Mouse (Mus musculus) kidney, adult 2 months (tissue): ENCODE data around the gene Acbd4. TPM values are rescaled to one million over a fixed set of nuclear protein-coding genes. Genes with fewer than 3 reads are reported as not detected.

ENCODE experiments used
- DNase-seq: peaks from one replicate; pipeline ENCODE4 v3.0.0; 2021
- H3K27ac ChIP-seq: fragments of 200-500 bp; 2 replicates; pipeline ENCODE4 v1.5.1; 2012; ENCODE audit warnings: low read depth, low read length, control low read depth, inconsistent platforms; ENCODE audit not compliant: insufficient read depth
- H3K27me3 ChIP-seq: fragments of 200-500 bp; replicated peaks from 2 replicates; pipeline ENCODE4 v1.6.1; 2012; ENCODE audit warnings: mild to moderate bottlenecking, moderate library complexity, low read length, inconsistent platforms; ENCODE audit not compliant: control insufficient read depth, insufficient read depth
- H3K36me3 ChIP-seq: fragments of 200-500 bp; 2 replicates; pipeline ENCODE4 v1.6.1; 2012; ENCODE audit warnings: mild to moderate bottlenecking, moderate library complexity, low read length, inconsistent platforms; ENCODE audit not compliant: control insufficient read depth, insufficient read depth
- H3K4me1 ChIP-seq: fragments of 200-500 bp; 2 replicates; pipeline ENCODE4 v1.6.1; 2011; ENCODE audit warnings: low read length; ENCODE audit not compliant: control insufficient read depth, insufficient read depth
- H3K4me3 ChIP-seq: fragments of 200-500 bp; 2 replicates; pipeline ENCODE4 v1.5.1; 2011; ENCODE audit warnings: mild to moderate bottlenecking, low read depth, low read length, control low read depth; ENCODE audit not compliant: insufficient read depth
- CTCF ChIP-seq: fragments of 200-500 bp; conservative IDR thresholded peaks from 2 replicates; pipeline ENCODE4 v1.5.1; 2011; ENCODE audit warnings: low read depth, mild to moderate bottlenecking, control low read depth, low read length, moderate library complexity, mixed read lengths; ENCODE audit not compliant: insufficient read depth, insufficient read length
- POLR2A ChIP-seq: fragments of 200-500 bp; IDR thresholded peaks from one replicate; pipeline ENCODE4 v1.6.1; 2011; ENCODE audit warnings: low read depth, low read length, control low read depth
- WGBS: fragments of 180-500 bp; shearing (Covaris S2); methylation state at CpG from one replicate; pipeline ENCODE4 v1.1.7; 2018; 5-methylcytosine and 5-hydroxymethylcytosine counted together
- polyA plus RNA-seq: library from polyadenylated mRNA; depleted of rRNA; stranded (reverse); fragments of >200 nt; gene quantifications from 2 replicates; pipeline ENCODE4 v1.2.3, GENCODE M21; 2012

The Acbd4 gene
- polyA plus RNA-seq, 1 experiment: 130 TPM

DNA sequence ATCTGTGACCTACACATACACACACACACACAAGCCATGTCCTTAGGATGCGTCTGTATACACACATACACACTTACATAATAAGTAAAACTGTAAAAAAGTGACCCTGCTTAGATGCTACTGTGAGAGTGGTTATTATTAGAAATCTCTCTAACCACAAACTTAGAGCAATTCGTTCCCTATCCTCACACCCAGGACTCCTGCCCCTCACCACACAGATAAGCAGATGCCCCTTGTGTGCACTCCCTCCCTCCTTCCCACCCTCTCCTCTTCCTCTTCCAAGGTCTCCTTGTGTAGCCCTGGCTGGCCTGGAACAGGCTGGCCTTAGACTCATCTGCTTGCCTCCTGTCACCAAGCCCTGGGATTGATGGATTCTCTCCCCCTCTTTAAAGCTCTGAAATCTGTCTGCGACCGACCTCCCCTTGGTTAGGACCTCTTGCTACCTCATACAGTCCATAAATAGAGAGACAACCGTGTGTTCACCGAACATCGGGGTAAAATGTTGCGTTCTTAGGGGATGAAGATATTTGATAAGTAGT lies 34.6 kb downstream of the Acbd4 start:
- H3K4me1 ChIP-seq: peaks cover 14% of the 10 kb centered on the region
- H3K27ac ChIP-seq: no peak overlapping the region
- 82% methylated on average over 8 of the region's 8 CpGs for WGBS
- no peaks in the 10 kb centered on the region for H3K36me3 ChIP-seq
- no peak for DNase-seq
- TF ChIP-seq CTCF (no peak), POLR2A (no peak)
- H3K27me3 ChIP-seq: no peaks in the 10 kb centered on the region
- no peak overlapping the region for H3K4me3 ChIP-seq

GRCm38 (mm10) chr11:103139951-103140762 lies 38.7 kb downstream of the Acbd4 start:
- H3K4me1 ChIP-seq: peaks cover 24% of the 10 kb centered on the region
- TF ChIP-seq POLR2A (no peak), CTCF (no peak)
- H3K4me3 ChIP-seq: no peak overlapping the region
- no peak for DNase-seq
- H3K27me3 ChIP-seq: no peaks in the 10 kb centered on the region
- H3K36me3 ChIP-seq: no peaks in the 10 kb centered on the region
- H3K27ac ChIP-seq: peak overlapping the region; percentile 94; the same call in 1 of the 2 replicates
- 85% methylated on average over 14 of the region's 14 CpGs for WGBS

- Histone ChIP-seq H3K27me3 (no peaks in the 10 kb centered on the region), H3K4me1 (peaks cover 24% of the 10 kb centered on the region), H3K36me3 (no peaks in the 10 kb centered on the region), H3K4me3 (no peak overlapping the region), H3K27ac (peak overlapping the region; percentile 94)
- TF ChIP-seq CTCF (no peak), POLR2A (no peak)
- 26% methylated on average over 6 of the region's 6 CpGs for WGBS
- DNase-seq: no peak
Observed at GRCm38 (mm10) chr11:103140763-103141100, 39.2 kb downstream of the Acbd4 start.

DNA sequence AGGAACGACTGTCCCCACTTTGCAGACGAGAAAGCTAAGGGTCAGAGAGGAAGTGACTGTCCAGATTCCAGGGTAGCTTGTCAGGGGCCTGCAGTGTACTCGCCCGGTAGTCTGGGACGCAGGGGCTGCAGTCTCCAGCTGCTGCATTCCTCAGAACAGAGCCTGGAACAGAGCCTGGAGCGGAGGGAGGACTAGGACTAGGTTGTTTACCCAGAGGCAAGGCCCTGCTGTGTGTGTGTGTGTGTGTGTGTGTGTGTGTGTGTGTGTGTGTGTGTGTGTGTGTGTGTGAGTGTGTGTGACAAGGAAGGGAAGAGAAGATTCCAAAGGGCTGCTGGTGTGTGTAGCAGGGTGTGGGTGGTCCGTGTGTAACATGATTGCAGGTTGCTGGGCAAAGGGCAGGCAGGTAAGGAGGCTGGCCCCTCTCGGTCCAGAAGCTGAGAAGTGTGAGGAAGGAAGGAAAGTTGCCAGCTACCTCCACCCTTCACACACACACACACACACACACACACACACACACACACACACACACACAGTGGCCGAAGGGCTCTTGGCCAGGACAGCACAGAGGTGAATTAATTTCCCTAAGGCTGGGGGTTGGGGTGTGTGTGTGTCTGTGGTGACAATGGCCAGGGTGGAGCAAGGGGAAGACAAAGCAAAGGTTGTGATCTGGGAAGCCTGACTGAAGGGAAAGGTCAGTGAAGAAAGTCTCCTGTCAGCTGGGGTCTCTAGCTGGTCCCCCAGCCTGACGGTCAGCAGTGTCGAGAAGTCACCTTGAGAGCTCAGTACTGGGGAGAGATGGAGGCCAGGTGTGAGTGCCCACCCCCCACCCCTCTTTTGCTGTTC lies 39.8 kb downstream of the Acbd4 start:
- H3K36me3 ChIP-seq: no peaks in the 10 kb centered on the region
- H3K4me1 ChIP-seq: peaks cover 24% of the 10 kb centered on the region
- H3K27me3 ChIP-seq: no peaks in the 10 kb centered on the region
- H3K27ac ChIP-seq: peak overlapping the region; percentile 94
- 9% methylated on average over 10 of the region's 11 CpGs for WGBS
- H3K4me3 ChIP-seq: no peak overlapping the region
- DNase-seq: peak; percentile 86
- TF ChIP-seq POLR2A (no peak), CTCF (no peak)

GRCm38 (mm10) chr11:103141944-103142255 lies 40.4 kb downstream of the Acbd4 start:
- TF ChIP-seq CTCF: no peak
- TF ChIP-seq POLR2A: no peak
- Histone ChIP-seq H3K27me3 (no peaks in the 10 kb centered on the region), H3K4me1 (peaks cover 24% of the 10 kb centered on the region), H3K36me3 (no peaks in the 10 kb centered on the region), H3K4me3 (no peak overlapping the region), H3K27ac (peak overlapping the region; percentile 94)
- 8% methylated on average over 1 of the region's 1 CpGs for WGBS
- peak; percentile 58 for DNase-seq

- 26% methylated on average over 8 of the region's 8 CpGs for WGBS
- no peaks in the 10 kb centered on the region for H3K27me3 ChIP-seq
- TF ChIP-seq POLR2A: no peak
- TF ChIP-seq CTCF: no peak
- H3K4me1 ChIP-seq: peaks cover 28% of the 10 kb centered on the region
- no peaks in the 10 kb centered on the region for H3K36me3 ChIP-seq
- H3K27ac ChIP-seq: peak overlapping the region; percentile 94
- peak overlapping the region; percentile 39 for H3K4me3 ChIP-seq
- DNase-seq: peak; percentile 82
Observed at GRCm38 (mm10) chr11:103142441-103143182, 41.1 kb downstream of the Acbd4 start.
